Mouse (Mus musculus): ENCODE measurements around the gene Pdzd3. TPM values are rescaled to one million over a fixed set of nuclear protein-coding genes. Genes with fewer than 3 reads are reported as not detected.
"Not testable (repeated sequence)": the region's sequence is repeated elsewhere in the genome, so short reads cannot be mapped to it uniquely, and the experiment has no call there.

The Pdzd3 gene
- 9.9 and 23.6 TPM in 2 replicates for polyA plus RNA-seq (2012; rRNA removed)

DNA sequence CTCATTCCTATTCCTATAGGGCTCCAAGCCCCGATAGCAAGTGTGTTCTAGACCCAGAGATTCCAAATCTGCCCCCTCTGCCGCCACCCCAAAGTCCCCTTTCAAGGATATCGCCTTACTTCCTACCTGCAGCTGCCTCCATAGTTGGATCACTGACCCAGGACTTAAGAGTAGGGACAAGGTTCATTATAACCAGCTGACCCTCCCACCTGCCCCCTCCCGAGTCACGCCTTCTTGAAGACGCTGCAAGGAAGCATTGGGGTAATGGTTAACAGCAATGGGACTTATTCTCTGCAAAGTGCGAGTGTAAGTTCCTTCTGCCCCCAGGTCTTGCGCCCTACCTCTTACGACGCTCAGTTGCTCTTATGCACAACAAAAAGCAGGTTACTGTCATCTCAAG lies at the start of gene Pdzd3:
TSS of gene Pdzd3 (minus strand) at position 158 of the 400 bp plus-strand sequence.
- H3K27me3 ChIP-seq (ENCODE audit: control insufficient read depth, insufficient read depth, low read length), result no peaks in the 10 kb centered on the region
- TF ChIP-seq POLR2A (IDR thresholded peaks at IDR 0.05; ENCODE audit: low read depth, low read length), result peak; percentile 52; the same call in 1 of the 2 replicates
- no peak for TF ChIP-seq CTCF (IDR thresholded peaks at IDR 0.05; ENCODE audit: extremely low read depth, insufficient read length, insufficient replicate concordance, low read depth, low read length)
- H3K4me1 ChIP-seq (ENCODE audit: control insufficient read depth, insufficient read depth, insufficient read length, low read length), result peaks cover 27% of the 10 kb centered on the region
- peaks cover 18% of the 10 kb centered on the region for H3K36me3 ChIP-seq (ENCODE audit: control insufficient read depth, insufficient read depth, low read length)
- H3K27ac ChIP-seq (ENCODE audit: insufficient read depth, low read depth, low read length), result peak within 1 kb of the TSS; percentile 75
- H3K4me3 ChIP-seq (ENCODE audit: low read depth, low read length), result peak within 1 kb of the TSS; percentile 68
- 28% methylated on average over 10 of the region's 10 CpGs for WGBS

DNA sequence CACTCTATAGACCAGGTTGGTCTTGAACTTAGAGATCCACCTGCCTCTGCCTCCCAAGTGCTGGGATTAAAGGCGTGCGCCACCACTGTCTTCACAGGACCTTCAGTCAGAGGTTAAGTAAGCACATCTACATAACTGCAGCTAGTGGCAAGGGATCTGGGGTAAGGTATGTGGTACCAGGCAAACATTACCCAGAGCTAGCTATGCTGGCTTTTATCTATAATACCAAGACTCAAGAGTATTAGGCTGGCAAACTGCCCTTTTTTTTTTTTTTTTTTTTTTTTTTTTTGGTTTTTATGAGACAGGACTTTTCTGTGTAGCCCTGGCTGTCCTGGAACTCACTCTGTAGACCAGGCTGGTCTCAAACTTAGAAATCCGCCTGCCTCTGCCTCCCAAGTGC lies 48.7 kb upstream of the Pdzd3 start:
- H3K4me1 ChIP-seq (ENCODE audit: control insufficient read depth, insufficient read depth, insufficient read length, low read length); H3K27ac ChIP-seq (ENCODE audit: insufficient read depth, low read depth, low read length); H3K4me3 ChIP-seq (ENCODE audit: low read depth, low read length); H3K27me3 ChIP-seq (ENCODE audit: control insufficient read depth, insufficient read depth, low read length): not testable (repeated sequence)
- WGBS, result 96% methylated on average over 3 of the region's 3 CpGs
- peaks cover 62% of the 10 kb centered on the region for H3K36me3 ChIP-seq (ENCODE audit: control insufficient read depth, insufficient read depth, low read length)

DNA sequence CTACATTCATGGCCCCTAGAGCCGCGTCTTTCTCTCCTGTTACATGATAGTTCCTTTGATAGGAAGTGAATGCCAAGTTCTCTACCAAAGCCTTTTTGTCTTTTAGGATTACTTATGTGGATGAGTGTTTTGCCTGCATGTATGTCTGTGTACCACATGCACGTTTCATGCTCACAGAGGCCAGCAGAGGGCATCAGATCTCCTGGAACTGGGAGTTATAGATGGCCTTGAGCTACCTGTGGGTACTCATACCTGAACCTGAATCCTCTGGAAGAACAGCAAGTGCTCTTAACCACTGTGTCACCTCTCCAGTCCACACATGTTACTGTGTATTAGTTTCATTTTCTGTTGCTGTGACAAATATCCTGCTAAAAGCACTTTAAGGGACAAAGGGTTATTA lies 41.2 kb upstream of the Pdzd3 start:
- Histone ChIP-seq H3K27me3 (ENCODE audit: control insufficient read depth, insufficient read depth, low read length) (peaks cover 9% of the 10 kb centered on the region), H3K4me3 (ENCODE audit: low read depth, low read length) (no peak overlapping the region), H3K36me3 (ENCODE audit: control insufficient read depth, insufficient read depth, low read length) (peaks cover 39% of the 10 kb centered on the region), H3K4me1 (ENCODE audit: control insufficient read depth, insufficient read depth, insufficient read length, low read length) (peaks cover 4% of the 10 kb centered on the region), H3K27ac (ENCODE audit: insufficient read depth, low read depth, low read length) (no peak overlapping the region)
- TF ChIP-seq CTCF (IDR thresholded peaks at IDR 0.05; ENCODE audit: extremely low read depth, insufficient read length, insufficient replicate concordance, low read depth, low read length) (peak; percentile 34; the same call in 1 of the 2 replicates), POLR2A (IDR thresholded peaks at IDR 0.05; ENCODE audit: low read depth, low read length) (no peak)
- 65% methylated on average over 3 of the region's 3 CpGs for WGBS

DNA sequence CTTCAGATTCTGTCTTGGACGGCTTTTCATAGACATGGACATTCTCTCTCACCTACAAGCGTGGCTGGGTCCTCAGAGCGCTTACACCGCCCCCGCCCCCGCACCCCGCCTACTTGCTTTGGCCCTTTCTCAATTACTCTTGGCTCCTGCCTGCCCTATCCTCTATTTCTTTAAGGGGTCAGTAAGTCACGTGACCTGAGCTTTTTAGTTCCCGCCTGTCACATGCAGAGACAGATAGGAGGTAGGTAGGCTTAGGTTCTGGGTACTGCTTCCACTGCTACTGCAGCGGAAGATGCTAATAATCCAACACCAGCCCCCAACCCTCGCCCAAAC lies 37.7 kb upstream of the Pdzd3 start:
- Histone ChIP-seq H3K4me1 (ENCODE audit: control insufficient read depth, insufficient read depth, insufficient read length, low read length) (peaks cover 10% of the 10 kb centered on the region), H3K27me3 (ENCODE audit: control insufficient read depth, insufficient read depth, low read length) (peaks cover 22% of the 10 kb centered on the region), H3K4me3 (ENCODE audit: low read depth, low read length) (no peak overlapping the region), H3K27ac (ENCODE audit: insufficient read depth, low read depth, low read length) (no peak overlapping the region), H3K36me3 (ENCODE audit: control insufficient read depth, insufficient read depth, low read length) (peaks cover 8% of the 10 kb centered on the region; the same call in 1 of the 2 replicates)
- 24% methylated on average over 11 of the region's 11 CpGs for WGBS
- TF ChIP-seq CTCF (IDR thresholded peaks at IDR 0.05; ENCODE audit: extremely low read depth, insufficient read length, insufficient replicate concordance, low read depth, low read length) (no peak), POLR2A (IDR thresholded peaks at IDR 0.05; ENCODE audit: low read depth, low read length) (no peak)

DNA sequence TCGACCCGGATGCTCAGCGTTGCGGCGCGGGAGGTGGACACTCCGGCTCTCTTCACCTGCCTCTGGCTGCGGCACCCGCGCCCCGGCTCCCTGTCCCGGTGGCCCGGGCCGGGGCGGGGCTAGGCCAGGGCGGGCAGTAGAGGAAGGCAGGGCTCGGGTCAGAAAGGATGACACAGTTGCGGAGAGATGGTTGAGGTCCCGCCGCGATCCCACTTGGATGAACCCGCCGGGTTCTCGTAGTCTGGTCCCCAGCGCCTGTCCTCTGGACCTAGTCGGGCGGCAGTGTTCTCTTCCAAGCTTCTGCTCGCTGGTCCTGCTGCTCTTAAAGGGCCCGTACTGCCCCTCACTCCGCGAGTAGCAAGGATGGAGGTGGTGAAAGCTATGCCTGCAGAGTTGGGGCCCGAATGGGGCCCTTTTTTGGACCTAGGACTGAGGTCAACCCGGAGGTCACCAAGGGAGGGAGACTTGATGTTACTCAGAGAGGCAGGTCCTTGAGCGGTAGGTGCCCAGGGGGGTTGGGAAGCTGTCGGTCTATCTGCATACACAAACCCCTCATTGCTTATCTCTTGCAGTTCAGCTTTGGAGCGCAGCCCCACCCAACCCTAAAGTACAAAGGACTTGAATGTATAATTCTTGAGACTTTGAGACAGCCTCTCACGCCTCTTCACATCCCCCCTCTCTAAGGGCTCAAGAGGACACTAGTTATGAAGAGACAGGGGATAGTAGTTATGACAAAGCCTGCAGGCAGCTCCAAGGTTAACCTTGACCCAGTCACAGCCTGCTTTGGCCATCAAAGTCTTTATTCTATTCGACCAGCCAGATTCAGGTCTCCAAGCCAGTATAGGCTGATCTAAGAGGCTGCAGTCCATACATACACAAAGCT lies 37.0 kb upstream of the Pdzd3 start, which contains the start of gene Abcg4:
TSS of gene Abcg4 (minus strand) at position 540 of the 883 bp plus-strand sequence.
- H3K4me3 ChIP-seq (ENCODE audit: low read depth, low read length), result peak within 1 kb of the TSS; percentile 51
- WGBS, result 2% methylated on average over 38 of the region's 38 CpGs
- peaks cover 10% of the 10 kb centered on the region for H3K4me1 ChIP-seq (ENCODE audit: control insufficient read depth, insufficient read depth, insufficient read length, low read length)
- H3K36me3 ChIP-seq (ENCODE audit: control insufficient read depth, insufficient read depth, low read length), result peaks cover 8% of the 10 kb centered on the region; the same call in 1 of the 2 replicates
- no peak within 1 kb of the TSS for H3K27ac ChIP-seq (ENCODE audit: insufficient read depth, low read depth, low read length)
- no peak for TF ChIP-seq POLR2A (IDR thresholded peaks at IDR 0.05; ENCODE audit: low read depth, low read length)
- no peak for TF ChIP-seq CTCF (IDR thresholded peaks at IDR 0.05; ENCODE audit: extremely low read depth, insufficient read length, insufficient replicate concordance, low read depth, low read length)
- H3K27me3 ChIP-seq (ENCODE audit: control insufficient read depth, insufficient read depth, low read length), result peaks cover 22% of the 10 kb centered on the region

DNA sequence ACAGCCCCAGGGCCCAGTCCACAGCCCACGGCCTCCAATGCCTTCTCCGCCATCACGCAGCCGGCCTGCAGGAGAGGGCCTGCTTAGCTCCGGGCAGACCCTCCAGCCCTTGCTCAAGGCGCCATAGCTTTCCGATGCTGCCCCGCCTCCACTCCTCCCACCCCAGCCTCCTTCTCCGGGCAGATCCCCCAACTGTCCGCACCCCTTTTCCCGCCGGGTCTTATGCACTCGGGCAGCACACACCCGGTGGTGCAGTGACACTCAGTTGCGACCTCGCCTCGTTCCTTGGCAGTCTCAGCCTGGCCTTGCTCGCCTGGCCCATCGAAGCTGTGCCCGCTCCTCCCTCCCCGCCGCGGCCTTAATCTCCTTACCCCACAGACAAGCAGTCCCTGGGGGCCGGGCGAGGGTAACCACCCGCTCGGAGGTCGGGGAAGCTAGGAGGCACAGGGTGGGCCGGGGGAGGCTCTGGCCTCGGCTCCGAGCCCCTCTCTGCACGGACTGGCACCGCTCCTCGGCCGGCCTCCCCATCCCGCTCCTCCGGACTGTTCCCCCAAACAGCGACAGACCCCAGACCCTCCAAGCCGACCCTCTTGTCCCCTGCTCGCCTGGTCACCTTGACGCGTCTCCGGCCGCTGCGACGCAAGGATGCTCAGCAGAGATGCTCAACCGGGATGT lies 36.3 kb upstream of the Pdzd3 start:
- peak overlapping the region; percentile 51 for H3K4me3 ChIP-seq (ENCODE audit: low read depth, low read length)
- H3K36me3 ChIP-seq (ENCODE audit: control insufficient read depth, insufficient read depth, low read length), result peaks cover 8% of the 10 kb centered on the region; the same call in 1 of the 2 replicates
- TF ChIP-seq POLR2A (IDR thresholded peaks at IDR 0.05; ENCODE audit: low read depth, low read length) (no peak), CTCF (IDR thresholded peaks at IDR 0.05; ENCODE audit: extremely low read depth, insufficient read length, insufficient replicate concordance, low read depth, low read length) (no peak)
- H3K27me3 ChIP-seq (ENCODE audit: control insufficient read depth, insufficient read depth, low read length), result peaks cover 22% of the 10 kb centered on the region
- WGBS, result 5% methylated on average over 47 of the region's 47 CpGs
- no peak overlapping the region for H3K27ac ChIP-seq (ENCODE audit: insufficient read depth, low read depth, low read length)
- H3K4me1 ChIP-seq (ENCODE audit: control insufficient read depth, insufficient read depth, insufficient read length, low read length), result peaks cover 10% of the 10 kb centered on the region

DNA sequence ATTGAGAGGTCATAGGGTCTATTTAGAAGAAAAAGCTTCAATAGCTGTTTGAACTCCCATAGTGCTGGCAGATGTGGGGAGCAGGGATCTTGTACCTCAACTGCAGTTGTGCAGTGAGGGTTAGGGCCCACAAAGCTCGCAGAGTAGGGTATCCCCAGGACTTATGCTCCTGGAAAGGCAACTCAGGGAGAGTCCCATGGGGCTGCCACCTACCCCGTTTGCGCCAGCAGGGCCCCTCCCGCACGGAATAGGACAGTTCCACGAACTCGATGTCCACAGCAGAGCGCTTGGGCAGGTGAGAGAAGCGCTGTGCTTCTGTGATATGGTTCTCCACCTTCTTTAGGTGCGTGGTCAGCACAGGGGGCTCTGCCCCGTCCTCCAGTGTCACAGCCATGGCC lies 35.7 kb upstream of the Pdzd3 start:
- WGBS, result 33% methylated on average over 11 of the region's 11 CpGs
- H3K4me3 ChIP-seq (ENCODE audit: low read depth, low read length), result peak overlapping the region; percentile 51
- TF ChIP-seq CTCF (IDR thresholded peaks at IDR 0.05; ENCODE audit: extremely low read depth, insufficient read length, insufficient replicate concordance, low read depth, low read length) (no peak), POLR2A (IDR thresholded peaks at IDR 0.05; ENCODE audit: low read depth, low read length) (no peak)
- H3K36me3 ChIP-seq (ENCODE audit: control insufficient read depth, insufficient read depth, low read length), result peaks cover 6% of the 10 kb centered on the region; the same call in 1 of the 2 replicates
- H3K27ac ChIP-seq (ENCODE audit: insufficient read depth, low read depth, low read length), result no peak overlapping the region
- peaks cover 22% of the 10 kb centered on the region for H3K27me3 ChIP-seq (ENCODE audit: control insufficient read depth, insufficient read depth, low read length)
- peaks cover 10% of the 10 kb centered on the region for H3K4me1 ChIP-seq (ENCODE audit: control insufficient read depth, insufficient read depth, insufficient read length, low read length)

Data from small intestine, adult 2 months (tissue).